Mouse (Mus musculus) lung, postnatal 0 days (tissue): ENCODE results near the gene March4. TPM values are rescaled to one million over a fixed set of nuclear protein-coding genes. Genes with fewer than 3 reads are reported as not detected.

Experiments
- ATAC-seq: fragments of 200-750 bp; cut with Nextera tagmentation; 2 replicates; pipeline ENCODE4 v1.8.0; 2017; ENCODE audit warnings: moderate library complexity
- DNase-seq: peaks from one replicate; pipeline ENCODE4 v3.0.0-alpha.2; 2016; ENCODE audit warnings: low spot score
- H3K27ac ChIP-seq: fragments of 300-500 bp; sonication (generic); 2 replicates; pipeline ENCODE4 v1.5.1; 2014; ENCODE audit warnings: antibody characterized with exemption, mild to moderate bottlenecking, low read length, mixed read lengths
- H3K27me3 ChIP-seq: fragments of 300-500 bp; sonication (generic); replicated peaks from 2 replicates; pipeline ENCODE4 v1.6.1; 2014; ENCODE audit warnings: low read length, mixed read lengths; ENCODE audit not compliant: insufficient read depth
- H3K36me3 ChIP-seq: fragments of 300-500 bp; sonication (generic); 2 replicates; pipeline ENCODE4 v1.6.1; 2014; ENCODE audit warnings: low read length, mixed read lengths; ENCODE audit not compliant: insufficient read depth
- H3K4me1 ChIP-seq: fragments of 300-500 bp; sonication (generic); 2 replicates; pipeline ENCODE4 v1.6.1; 2014; ENCODE audit warnings: antibody characterized with exemption, low read depth, low read length, mixed read lengths; ENCODE audit not compliant: insufficient read depth
- H3K4me2 ChIP-seq: fragments of 300-500 bp; sonication (generic); replicated peaks from 2 replicates; pipeline ENCODE4 v1.6.1; 2014; ENCODE audit warnings: low read depth, mild to moderate bottlenecking, low read length, moderate library complexity, mixed read lengths
- H3K4me3 ChIP-seq: fragments of 300-500 bp; sonication (generic); 2 replicates; pipeline ENCODE4 v1.5.1; 2014; ENCODE audit warnings: low read depth, low read length
- H3K9ac ChIP-seq: fragments of 300-500 bp; sonication (generic); replicated peaks from 2 replicates; pipeline ENCODE4 v1.6.1; 2014; ENCODE audit warnings: low read depth, mild to moderate bottlenecking
- H3K9me3 ChIP-seq: fragments of 300-500 bp; sonication (generic); 2 replicates; pipeline ENCODE4 v1.6.1; 2016; ENCODE audit warnings: low read length, mixed read lengths
- CTCF ChIP-seq: IDR thresholded peaks from 2 replicates; pipeline ENCODE4 v1.5.1; 2016; ENCODE audit warnings: antibody characterized with exemption, mild to moderate bottlenecking
- EP300 ChIP-seq: IDR thresholded peaks from 2 replicates; pipeline ENCODE4 v1.6.1; 2016; ENCODE audit warnings: antibody characterized with exemption, mild to moderate bottlenecking, control low read depth
- WGBS: fragments of 180-500 bp; shearing (Covaris S2); extraction: QIAGEN DNeasy Blood & Tissue Kit; methylation state at CpG from one replicate; pipeline ENCODE4 v1.1.7; 2014; 5-methylcytosine and 5-hydroxymethylcytosine counted together
- polyA plus RNA-seq: library from polyadenylated mRNA; unstranded; fragments of >200 nt; fragmentation: Nextera tagmentation; extraction: Ambion mirVana; gene quantifications from 2 replicates; pipeline ENCODE4 v1.2.1, GENCODE M21; 2015

Gene March4
- polyA plus RNA-seq, 1 experiment from 2014 or later, result 0.06 TPM

GRCm38 (mm10) chr1:72462516-72462915 lies 74.2 kb downstream of the March4 start:
- 20% methylated on average over 6 of the region's 6 CpGs for WGBS
- H3K4me2 ChIP-seq, result no peak overlapping the region
- H3K4me3 ChIP-seq, result no peak overlapping the region
- no peak overlapping the region for H3K9ac ChIP-seq
- no peak overlapping the region for H3K27ac ChIP-seq
- H3K4me1 ChIP-seq, result peaks cover 5% of the 10 kb centered on the region; the same call in 1 of the 2 replicates
- DNase-seq (peak; percentile 40), ATAC-seq (no peak)
- no peaks in the 10 kb centered on the region for H3K9me3 ChIP-seq
- no peak for TF ChIP-seq EP300
- no peak for TF ChIP-seq CTCF
- H3K27me3 ChIP-seq, result no peaks in the 10 kb centered on the region
- H3K36me3 ChIP-seq, result no peaks in the 10 kb centered on the region

- no peak for ATAC-seq
- peaks cover 2% of the 10 kb centered on the region; the same call in 1 of the 2 replicates for H3K4me1 ChIP-seq
- H3K4me2 ChIP-seq, result no peak overlapping the region
- H3K9me3 ChIP-seq, result no peaks in the 10 kb centered on the region
- TF ChIP-seq CTCF (no peak), EP300 (no peak)
- H3K9ac ChIP-seq, result no peak overlapping the region
- DNase-seq, result no peak
- no peak overlapping the region for H3K27ac ChIP-seq
- no peaks in the 10 kb centered on the region for H3K27me3 ChIP-seq
- H3K4me3 ChIP-seq, result no peak overlapping the region
- no peaks in the 10 kb centered on the region for H3K36me3 ChIP-seq
- 78% methylated on average over 4 of the region's 4 CpGs for WGBS
Observed at GRCm38 (mm10) chr1:72457652-72458051, 79.1 kb downstream of the March4 start.

GRCm38 (mm10) chr1:72455923-72456322 lies 80.8 kb downstream of the March4 start:
- no peaks in the 10 kb centered on the region for H3K4me1 ChIP-seq
- no peaks in the 10 kb centered on the region for H3K9me3 ChIP-seq
- H3K27ac ChIP-seq, result no peak overlapping the region
- no peak overlapping the region for H3K4me3 ChIP-seq
- H3K27me3 ChIP-seq, result no peaks in the 10 kb centered on the region
- DNase-seq (no peak), ATAC-seq (no peak)
- no peak overlapping the region for H3K4me2 ChIP-seq
- TF ChIP-seq EP300 (no peak), CTCF (no peak)
- H3K9ac ChIP-seq, result no peak overlapping the region
- H3K36me3 ChIP-seq, result no peaks in the 10 kb centered on the region
- 76% methylated on average over 4 of the region's 4 CpGs for WGBS

GRCm38 (mm10) chr1:72454733-72455201 lies 82.0 kb downstream of the March4 start:
- ATAC-seq (no peak), DNase-seq (no peak)
- Histone ChIP-seq H3K9me3 (no peaks in the 10 kb centered on the region), H3K27ac (no peak overlapping the region), H3K9ac (no peak overlapping the region), H3K4me2 (no peak overlapping the region), H3K36me3 (no peaks in the 10 kb centered on the region), H3K27me3 (no peaks in the 10 kb centered on the region), H3K4me1 (no peaks in the 10 kb centered on the region), H3K4me3 (no peak overlapping the region)
- TF ChIP-seq EP300 (no peak), CTCF (no peak)
- 66% methylated on average over 6 of the region's 6 CpGs for WGBS

- Histone ChIP-seq H3K27ac (no peak overlapping the region), H3K27me3 (no peaks in the 10 kb centered on the region), H3K9ac (no peak overlapping the region), H3K4me1 (no peaks in the 10 kb centered on the region), H3K4me3 (no peak overlapping the region), H3K36me3 (no peaks in the 10 kb centered on the region), H3K9me3 (no peaks in the 10 kb centered on the region), H3K4me2 (no peak overlapping the region)
- TF ChIP-seq CTCF (no peak), EP300 (no peak)
- DNase-seq (no peak), ATAC-seq (no peak)
- 76% methylated on average over 2 of the region's 2 CpGs for WGBS
Observed at GRCm38 (mm10) chr1:72452839-72453238, 83.9 kb downstream of the March4 start.

GRCm38 (mm10) chr1:72450790-72451189 lies 85.9 kb downstream of the March4 start:
- H3K27ac ChIP-seq, result no peak overlapping the region
- 56% methylated on average over 4 of the region's 4 CpGs for WGBS
- no peaks in the 10 kb centered on the region for H3K9me3 ChIP-seq
- no peak overlapping the region for H3K9ac ChIP-seq
- H3K4me2 ChIP-seq, result no peak overlapping the region
- DNase-seq, result no peak
- no peaks in the 10 kb centered on the region for H3K4me1 ChIP-seq
- H3K4me3 ChIP-seq, result no peak overlapping the region
- H3K36me3 ChIP-seq, result no peaks in the 10 kb centered on the region
- TF ChIP-seq CTCF (no peak), EP300 (no peak)
- ATAC-seq, result no peak
- no peaks in the 10 kb centered on the region for H3K27me3 ChIP-seq

- Histone ChIP-seq H3K27me3 (no peaks in the 10 kb centered on the region), H3K9ac (no peak overlapping the region), H3K4me1 (no peaks in the 10 kb centered on the region), H3K27ac (no peak overlapping the region), H3K9me3 (no peaks in the 10 kb centered on the region), H3K4me3 (no peak overlapping the region), H3K36me3 (no peaks in the 10 kb centered on the region), H3K4me2 (no peak overlapping the region)
- DNase-seq (no peak), ATAC-seq (no peak)
- TF ChIP-seq CTCF, result no peak
- no peak for TF ChIP-seq EP300
- 59% methylated on average over 3 of the region's 3 CpGs for whole genome bisulfite sequencing
Observed at GRCm38 (mm10) chr1:72449752-72450151, 87.0 kb downstream of the March4 start.
